Mouse (Mus musculus): ENCODE data around the gene Ugt1a7c.

- no peak for TF ChIP-seq CTCF (conservative IDR thresholded peaks at IDR 0.05 in 1 of 2, IDR thresholded peaks at IDR 0.05 in 1 of 2; ENCODE audit: low read depth in 2 of 2, low read length in 2 of 2)
- no peak for TF ChIP-seq POLR2AphosphoS2 (IDR thresholded peaks at IDR 0.05; ENCODE audit: low read depth, low read length)
- TF ChIP-seq MXI1 (IDR thresholded peaks at IDR 0.05; ENCODE audit: low read depth, low read length): no peak
- no peak for TF ChIP-seq CHD1 (IDR thresholded peaks at IDR 0.05; ENCODE audit: low read depth, low read length)
- TF ChIP-seq RCOR1 (conservative IDR thresholded peaks at IDR 0.05; ENCODE audit: low read depth, low read length): no peak
- TF ChIP-seq MAZ (IDR thresholded peaks at IDR 0.05; ENCODE audit: low read depth, low read length): no peak
- no peak for TF ChIP-seq POLR2A (IDR thresholded peaks at IDR 0.05; ENCODE audit: low read depth, low read length)
- no peak for TF ChIP-seq CHD2 (IDR thresholded peaks at IDR 0.05; ENCODE audit: low read length)
- no peak for TF ChIP-seq ZNF384 (IDR thresholded peaks at IDR 0.05; ENCODE audit: low read depth, low read length)
- no peak for TF ChIP-seq MYC (IDR thresholded peaks at IDR 0.05; ENCODE audit: low read depth, low read length)
- no peak for TF ChIP-seq NRF1 (IDR thresholded peaks at IDR 0.05; ENCODE audit: low read depth, low read length)
- no peak for TF ChIP-seq ZMIZ1 (IDR thresholded peaks at IDR 0.05; ENCODE audit: low read depth, low read length)
- no peak for TF ChIP-seq E2F4 (IDR thresholded peaks at IDR 0.05; ENCODE audit: insufficient replicate concordance, low read depth, low read length)
- no peak for TF ChIP-seq KAT2A (IDR thresholded peaks at IDR 0.05; ENCODE audit: insufficient replicate concordance, low read length)
Measured at GRCm38 (mm10) chr1:88249596-88249995, 154.7 kb downstream of the Ugt1a7c start.

All from CH12.LX (cell line).